ENCODE assay signal across 25 mouse cellular contexts in genomic region chr16:8741697-8742096, GRCm38 (mm10).
"Had no signal": no experiment of that assay in that cellular context is flagged by ENCODE, and none has a peak within 500 bp of the region (broad histone marks: within the 10 kb centered on the region; RNA-seq: fewer than 3 reads in every experiment).

No protein-coding gene starts in this region.

- ATAC-seq: forebrain, embryonic 16.5 days; hindbrain, postnatal 0 days; intestine, embryonic 16.5 days had no signal

- H3K9ac ChIP-seq: heart, embryonic 13.5 days; heart, embryonic 15.5 days; hindbrain, embryonic 13.5 days; hindbrain, embryonic 15.5 days; kidney, embryonic 15.5 days; limb, embryonic 13.5 days; limb, embryonic 15.5 days had no signal

- H3K27me3 ChIP-seq: heart, embryonic 13.5 days; heart, embryonic 15.5 days; hindbrain, embryonic 13.5 days; hindbrain, embryonic 15.5 days; kidney, embryonic 15.5 days; limb, embryonic 13.5 days; limb, embryonic 15.5 days had no signal

- H3K9me3 ChIP-seq: heart, embryonic 10.5 days; heart, embryonic 13.5 days; heart, embryonic 15.5 days; hindbrain, embryonic 13.5 days; hindbrain, embryonic 15.5 days; kidney, embryonic 15.5 days; limb, embryonic 13.5 days; limb, embryonic 15.5 days had no signal

- DNase-seq: gastrocnemius, postnatal 14 days; gastrocnemius, postnatal 36 days; heart, adult 18-20 months; heart, postnatal 14 days; heart, postnatal 36 days; kidney, adult 11 months; kidney, adult 2 months; kidney, adult 9 months; kidney, postnatal 14 days; kidney, postnatal 36 days; layer of hippocampus, adult 9-11 months; layer of hippocampus, postnatal 36 days; left cerebral cortex, postnatal 4 days had no signal

- H3K4me3 ChIP-seq: heart, embryonic 10.5 days; heart, embryonic 13.5 days; heart, embryonic 15.5 days; hindbrain, embryonic 13.5 days; hindbrain, embryonic 15.5 days; kidney, embryonic 15.5 days; limb, embryonic 13.5 days; limb, embryonic 15.5 days had no signal

- H3K27ac ChIP-seq: heart, embryonic 10.5 days; heart, embryonic 13.5 days; heart, embryonic 15.5 days; hindbrain, embryonic 13.5 days; hindbrain, embryonic 15.5 days; hindbrain, postnatal 0 days; kidney, embryonic 15.5 days; kidney, postnatal 0 days; limb, embryonic 13.5 days; limb, embryonic 15.5 days had no signal

- H3K4me2 ChIP-seq: heart, embryonic 13.5 days; heart, embryonic 15.5 days; hindbrain, embryonic 13.5 days; hindbrain, embryonic 15.5 days; kidney, embryonic 15.5 days; limb, embryonic 13.5 days; limb, embryonic 15.5 days had no signal

- H3K36me3 ChIP-seq: heart, embryonic 10.5 days; heart, embryonic 13.5 days; heart, embryonic 15.5 days; hindbrain, embryonic 13.5 days; hindbrain, embryonic 15.5 days; kidney, embryonic 15.5 days; limb, embryonic 13.5 days; limb, embryonic 15.5 days had no signal
